Mouse (Mus musculus) midbrain, embryonic 16.5 days (tissue): Measurements from ENCODE around the gene Ankub1. TPM values are rescaled to one million over a fixed set of nuclear protein-coding genes. Genes with fewer than 3 reads are reported as not detected.

Experiments
- ATAC-seq: fragments of 200-750 bp; cut with Nextera tagmentation; 2 replicates; pipeline ENCODE4 v1.8.0; 2017; ENCODE audit warnings: moderate TSS enrichment
- H3K27ac ChIP-seq: fragments of 300-500 bp; sonication (generic); 2 replicates; pipeline ENCODE4 v1.5.1; 2014; ENCODE audit warnings: mild to moderate bottlenecking, low read length, mixed read lengths
- H3K27me3 ChIP-seq: fragments of 300-500 bp; sonication (generic); 2 replicates; pipeline ENCODE4 v1.6.1; 2014; ENCODE audit warnings: low read depth, low read length, mixed read lengths; ENCODE audit not compliant: control insufficient read depth, insufficient read depth
- H3K36me3 ChIP-seq: fragments of 300-500 bp; sonication (generic); 2 replicates; pipeline ENCODE4 v1.6.1; 2014; ENCODE audit warnings: mild to moderate bottlenecking, low read length, moderate library complexity, mixed read lengths; ENCODE audit not compliant: control insufficient read depth, insufficient read depth
- H3K4me1 ChIP-seq: fragments of 300-500 bp; sonication (generic); 2 replicates; pipeline ENCODE4 v1.6.1; 2014; ENCODE audit warnings: mild to moderate bottlenecking, low read length, mixed read lengths; ENCODE audit not compliant: control insufficient read depth, insufficient read depth
- H3K4me2 ChIP-seq: fragments of 300-500 bp; sonication (generic); 2 replicates; pipeline ENCODE4 v1.6.1; 2014; ENCODE audit warnings: mild to moderate bottlenecking, low read length, mixed read lengths
- H3K4me3 ChIP-seq: fragments of 300-500 bp; sonication (generic); 2 replicates; pipeline ENCODE4 v1.5.1; 2014; ENCODE audit warnings: low read depth, mild to moderate bottlenecking, low read length, moderate library complexity, mixed read lengths
- H3K9ac ChIP-seq: fragments of 300-500 bp; sonication (generic); 2 replicates; pipeline ENCODE4 v1.6.1; 2014; ENCODE audit warnings: low read depth, low read length, mixed read lengths
- H3K9me3 ChIP-seq: fragments of 300-500 bp; sonication (generic); replicated peaks from 2 replicates; pipeline ENCODE4 v1.6.1; 2014; ENCODE audit warnings: mild to moderate bottlenecking, low read length, mixed read lengths; ENCODE audit not compliant: control insufficient read depth, poor library complexity, severe bottlenecking
- WGBS: fragments of 180-500 bp; shearing (Covaris S2); extraction: QIAGEN DNeasy Blood & Tissue Kit; methylation state at CpG from one replicate; pipeline ENCODE4 v1.1.7; 2014; 5-methylcytosine and 5-hydroxymethylcytosine counted together
- microRNA-seq: library from miRNA; unstranded; fragments of <30 nt; microRNA quantifications from one replicate; pipeline ENCODE4, GENCODE M21; 2017
- polyA plus RNA-seq: library from polyadenylated mRNA; unstranded; fragments of >200 nt; fragmentation: Nextera tagmentation; extraction: Ambion mirVana; gene quantifications from 2 replicates; pipeline ENCODE4 v1.2.1, GENCODE M21; 2015

Gene Ankub1
- polyA plus RNA-seq, 1 experiment from 2014 or later, result 0.28 TPM

DNA sequence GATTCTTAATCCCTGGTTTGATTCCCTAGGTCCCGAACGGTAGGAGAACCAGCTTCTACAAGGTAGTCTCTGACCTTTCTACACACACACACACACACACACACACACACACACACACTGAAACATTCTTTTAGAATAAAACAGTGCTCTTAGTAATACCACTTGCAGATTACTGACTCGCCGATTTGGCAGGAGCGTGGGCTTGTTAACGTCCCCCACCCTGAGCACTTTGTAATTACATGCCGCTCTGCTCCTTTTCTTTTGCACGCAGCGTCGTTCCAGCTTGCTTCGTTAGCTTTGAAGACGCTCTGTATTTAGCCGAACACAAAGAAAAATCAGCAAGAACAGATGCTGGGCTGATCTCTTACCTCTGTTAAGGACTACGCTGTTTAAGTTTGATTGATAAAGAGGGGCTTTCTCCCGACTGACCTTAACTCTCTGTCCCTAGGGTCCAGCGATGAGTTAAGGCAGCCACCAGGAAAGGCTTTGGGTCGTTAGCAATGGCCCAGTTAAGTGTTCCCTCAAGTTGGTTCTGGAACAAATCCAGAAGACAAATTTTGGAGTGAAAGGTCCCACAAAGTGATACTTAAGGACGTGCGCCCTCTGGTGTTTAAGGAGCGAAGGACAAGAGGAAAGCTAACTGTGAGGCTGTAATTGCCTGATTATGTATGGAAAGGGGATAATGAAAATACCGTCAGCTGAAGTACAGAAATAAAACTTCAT lies 67.2 kb downstream of the Ankub1 start:
- Histone ChIP-seq H3K9me3 (no peaks in the 10 kb centered on the region), H3K9ac (peak overlapping the region; percentile 33; the same call in 1 of the 2 replicates), H3K4me1 (0 out of 2 replicates have a peak, but pooled peaks cover 3% of the 10 kb centered on the region), H3K4me3 (peak overlapping the region; percentile 33), H3K27ac (no peak overlapping the region), H3K4me2 (peak overlapping the region; percentile 77), H3K36me3 (no peaks in the 10 kb centered on the region), H3K27me3 (no peaks in the 10 kb centered on the region)
- WGBS, result 8% methylated on average over 21 of the region's 21 CpGs
- ATAC-seq, result peak; percentile 80

DNA sequence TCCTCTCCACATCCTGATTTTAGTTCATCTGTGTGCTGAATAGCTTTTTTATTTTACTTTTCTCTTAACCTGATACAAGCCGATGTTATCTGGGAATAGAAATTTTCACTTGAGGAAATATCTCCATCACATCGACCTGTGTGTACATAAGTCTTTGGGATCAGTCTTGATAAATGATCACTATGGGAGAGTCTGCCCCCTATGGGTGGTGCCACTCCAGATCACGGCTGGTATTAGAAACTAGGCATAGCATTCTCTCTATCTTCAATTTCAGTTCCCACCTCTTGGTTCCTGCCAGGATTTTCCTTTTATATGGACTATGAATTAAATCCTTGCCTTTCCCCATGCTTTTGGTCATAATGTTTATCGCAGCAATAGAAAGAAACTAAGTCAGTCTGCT lies 72.9 kb downstream of the Ankub1 start:
- Histone ChIP-seq H3K27me3 (no peaks in the 10 kb centered on the region), H3K4me1 (no peaks in the 10 kb centered on the region), H3K9me3 (no peaks in the 10 kb centered on the region), H3K4me2 (no peak overlapping the region), H3K27ac (no peak overlapping the region), H3K4me3 (no peak overlapping the region), H3K9ac (no peak overlapping the region), H3K36me3 (no peaks in the 10 kb centered on the region)
- ATAC-seq, result no peak
- WGBS, result 80% methylated on average over 4 of the region's 4 CpGs

DNA sequence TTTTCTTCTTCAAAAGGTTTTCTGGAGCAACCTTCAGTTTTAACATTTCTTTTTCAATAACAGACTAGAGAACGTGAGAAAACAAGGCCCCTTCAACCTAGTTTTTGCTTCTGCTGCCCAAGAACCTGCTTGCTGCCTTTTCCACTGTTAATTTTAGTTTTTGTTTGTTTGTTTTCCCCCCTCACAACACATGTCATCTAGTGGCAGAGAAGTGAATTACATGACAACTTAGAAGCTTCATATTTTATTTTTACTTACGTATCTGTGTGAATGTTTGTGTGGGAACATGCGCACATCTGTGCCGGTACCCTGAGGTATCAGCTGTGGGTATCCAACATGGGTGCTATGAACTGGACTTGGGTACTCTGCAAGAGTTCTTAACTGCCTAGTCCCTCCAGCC lies 76.9 kb downstream of the Ankub1 start:
- Histone ChIP-seq H3K36me3 (no peaks in the 10 kb centered on the region), H3K9ac (no peak overlapping the region), H3K27ac (no peak overlapping the region), H3K9me3 (no peaks in the 10 kb centered on the region), H3K4me1 (no peaks in the 10 kb centered on the region), H3K4me3 (no peak overlapping the region), H3K4me2 (no peak overlapping the region), H3K27me3 (no peaks in the 10 kb centered on the region)
- WGBS, result 92% methylated on average over 4 of the region's 4 CpGs
- no peak for ATAC-seq

DNA sequence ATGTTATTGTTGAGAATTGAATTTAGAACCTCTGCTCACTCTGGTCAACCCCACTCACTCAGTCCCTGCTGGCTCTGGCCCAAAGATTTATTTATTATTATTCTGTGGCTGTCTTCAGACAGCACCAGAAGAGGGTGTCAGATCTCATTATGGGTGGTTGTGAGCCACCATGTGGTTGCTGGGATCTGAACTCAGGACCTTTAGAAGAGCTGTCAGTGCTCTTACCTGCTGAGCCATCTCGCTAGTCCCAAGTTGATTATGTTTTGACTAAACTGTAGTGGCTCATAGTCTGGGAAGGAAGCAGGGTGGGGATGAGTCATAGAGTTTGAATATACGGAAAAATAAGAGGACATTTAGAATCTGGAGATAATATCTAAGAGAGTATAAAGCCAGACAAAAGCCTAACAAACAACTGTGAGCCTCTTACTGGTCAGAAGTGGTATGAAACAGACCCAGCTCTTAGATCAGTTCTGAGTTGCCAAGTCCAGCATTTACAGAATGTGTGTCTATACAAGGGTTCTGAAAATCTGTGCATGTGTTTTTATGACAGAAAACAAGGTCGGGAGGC lies 80.1 kb downstream of the Ankub1 start:
- Histone ChIP-seq H3K4me2 (no peak overlapping the region), H3K27me3 (no peaks in the 10 kb centered on the region), H3K36me3 (no peaks in the 10 kb centered on the region), H3K4me3 (no peak overlapping the region), H3K27ac (no peak overlapping the region), H3K9ac (no peak overlapping the region), H3K4me1 (no peaks in the 10 kb centered on the region), H3K9me3 (no peaks in the 10 kb centered on the region)
- no peak for ATAC-seq
- 87% methylated on average over 3 of the region's 3 CpGs for WGBS

DNA sequence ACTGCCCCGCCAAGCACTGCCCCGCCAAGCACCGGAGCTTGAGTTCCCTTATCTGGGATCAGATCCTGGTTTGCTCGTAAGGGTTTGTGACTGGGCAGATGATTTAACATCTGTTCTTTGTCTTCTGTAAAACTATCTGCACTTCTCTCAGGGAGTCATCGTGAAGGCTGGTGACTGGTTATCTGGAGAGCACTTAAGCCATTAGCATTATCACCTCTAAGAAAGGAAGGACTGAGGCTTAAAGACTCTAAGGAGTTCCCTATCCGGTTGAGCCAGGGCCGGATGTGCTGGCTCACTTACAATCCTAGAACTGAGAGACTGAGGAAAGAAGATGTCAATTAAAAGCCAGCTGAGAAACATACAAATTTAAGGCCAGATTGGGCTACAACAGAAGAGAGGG lies 80.8 kb downstream of the Ankub1 start:
- Histone ChIP-seq H3K9ac (no peak overlapping the region), H3K4me2 (no peak overlapping the region), H3K9me3 (no peaks in the 10 kb centered on the region), H3K36me3 (no peaks in the 10 kb centered on the region), H3K4me3 (no peak overlapping the region), H3K4me1 (no peaks in the 10 kb centered on the region), H3K27me3 (no peaks in the 10 kb centered on the region), H3K27ac (no peak overlapping the region)
- no peak for ATAC-seq
- WGBS, result 91% methylated on average over 7 of the region's 7 CpGs

Small RNA genes lying within 50 kb of the gene (microRNA-seq; reads per million reads assigned to microRNA genes)
- not detected for gene Mir6377

Other genes with a start within 250 kb of the Ankub1 start
- 5.8 and 6.4 TPM in 2 replicates for gene Wwtr1, start 116.9 kb downstream of the Ankub1 start, polyA plus RNA-seq
- 60.6 and 66.3 TPM in 2 replicates for gene Commd2, start 41.1 kb downstream of the Ankub1 start, polyA plus RNA-seq
- 84.7 and 93.0 TPM in 2 replicates for gene Rnf13, start 43.3 kb upstream of the Ankub1 start, polyA plus RNA-seq
- 688 and 753 TPM in 2 replicates for gene Pfn2, start 155.3 kb upstream of the Ankub1 start, polyA plus RNA-seq